Mouse (Mus musculus): Measurements from ENCODE around the gene Slc25a54.

DNA sequence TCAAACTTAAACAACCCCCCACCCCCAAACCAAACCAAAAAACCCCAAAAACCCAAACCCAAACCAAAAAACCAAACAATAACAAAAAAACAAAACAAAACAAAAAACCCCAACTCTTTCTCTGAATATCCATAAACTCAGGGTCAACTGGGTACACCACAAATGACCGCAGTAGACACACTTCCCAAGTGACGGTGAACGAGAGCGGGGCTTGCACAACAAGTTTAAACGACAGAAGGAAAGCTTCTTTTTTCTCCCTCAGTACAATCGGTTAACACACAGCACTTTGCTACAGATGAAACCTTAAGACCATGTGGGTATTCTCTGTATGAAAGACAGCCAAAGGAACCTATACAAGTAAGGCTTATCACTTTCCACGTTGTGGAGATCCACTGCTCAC is 17.9 kb upstream of the Slc25a54 start:
- no peak for TF ChIP-seq CTCF (IDR thresholded peaks at IDR 0.05; ENCODE audit: borderline replicate concordance, insufficient read depth, low read depth, low read length)
- no peak for TF ChIP-seq POLR2A (IDR thresholded peaks at IDR 0.05; ENCODE audit: borderline replicate concordance, insufficient read depth, low read length)

Measured in cerebellum, adult 2 months (tissue).